Mouse (Mus musculus): ENCODE measurements around the gene BC004004. TPM values are rescaled to one million over a fixed set of nuclear protein-coding genes. Genes with fewer than 3 reads are reported as not detected.

BC004004 gene
- polyA plus RNA-seq, 1 experiment from 2014 or later, result 79.4 TPM

- Histone ChIP-seq H3K4me2 (replicated peaks; ENCODE audit: low read depth, low read length) (peak overlapping the region; percentile 57), H3K4me1 (replicated peaks; ENCODE audit: control insufficient read depth, insufficient read depth, low read length) (peaks cover 11% of the 10 kb centered on the region; the same call in 1 of the 2 replicates), H3K27me3 (ENCODE audit: control insufficient read depth, insufficient read depth, low read length) (peaks cover 10% of the 10 kb centered on the region), H3K27ac (ENCODE audit: low read depth, low read length) (peak overlapping the region; percentile 65), H3K36me3 (ENCODE audit: control insufficient read depth, insufficient read depth, low read length) (peaks cover 2% of the 10 kb centered on the region; the same call in 1 of the 2 replicates), H3K9me3 (ENCODE audit: control insufficient read depth, low read length) (no peaks in the 10 kb centered on the region), H3K4me3 (ENCODE audit: low read depth, low read length) (peak overlapping the region; percentile 26), H3K9ac (ENCODE audit: low read depth, low read length) (peak overlapping the region; percentile 57)
- WGBS, result 8% methylated on average over 52 of the region's 52 CpGs
- DNase-seq (ENCODE audit: low spot score) (peak; percentile 73), ATAC-seq (ENCODE audit: low FRiP score) (peak; percentile 74)
Observed at GRCm38 (mm10) chr17:29326531-29327529, 58.2 kb downstream of the BC004004 start.

- ATAC-seq (ENCODE audit: low FRiP score) (no peak), DNase-seq (ENCODE audit: low spot score) (no peak)
- H3K27ac ChIP-seq (ENCODE audit: low read depth, low read length), result no peak overlapping the region
- peak overlapping the region; percentile 29; the same call in 1 of the 2 replicates for H3K9ac ChIP-seq (ENCODE audit: low read depth, low read length)
- peaks cover 1% of the 10 kb centered on the region for H3K27me3 ChIP-seq (ENCODE audit: control insufficient read depth, insufficient read depth, low read length)
- no peak overlapping the region for H3K4me3 ChIP-seq (ENCODE audit: low read depth, low read length)
- H3K4me1 ChIP-seq (replicated peaks; ENCODE audit: control insufficient read depth, insufficient read depth, low read length), result peaks cover 9% of the 10 kb centered on the region; the same call in 1 of the 2 replicates
- no peaks in the 10 kb centered on the region for H3K9me3 ChIP-seq (ENCODE audit: control insufficient read depth, low read length)
- WGBS, result 79% methylated on average over 9 of the region's 9 CpGs
- H3K4me2 ChIP-seq (replicated peaks; ENCODE audit: low read depth, low read length), result no peak overlapping the region
- peaks cover 5% of the 10 kb centered on the region; the same call in 1 of the 2 replicates for H3K36me3 ChIP-seq (ENCODE audit: control insufficient read depth, insufficient read depth, low read length)
Observed at GRCm38 (mm10) chr17:29327691-29328090, 59.1 kb downstream of the BC004004 start.

- no peak overlapping the region for H3K4me3 ChIP-seq (ENCODE audit: low read depth, low read length)
- peaks cover 9% of the 10 kb centered on the region; the same call in 1 of the 2 replicates for H3K4me1 ChIP-seq (replicated peaks; ENCODE audit: control insufficient read depth, insufficient read depth, low read length)
- H3K27me3 ChIP-seq (ENCODE audit: control insufficient read depth, insufficient read depth, low read length), result no peaks in the 10 kb centered on the region
- ATAC-seq (ENCODE audit: low FRiP score) (no peak), DNase-seq (ENCODE audit: low spot score) (no peak)
- H3K9me3 ChIP-seq (ENCODE audit: control insufficient read depth, low read length), result no peaks in the 10 kb centered on the region
- 86% methylated on average over 3 of the region's 3 CpGs for WGBS
- H3K27ac ChIP-seq (ENCODE audit: low read depth, low read length), result no peak overlapping the region
- peaks cover 8% of the 10 kb centered on the region; the same call in 1 of the 2 replicates for H3K36me3 ChIP-seq (ENCODE audit: control insufficient read depth, insufficient read depth, low read length)
- no peak overlapping the region for H3K9ac ChIP-seq (ENCODE audit: low read depth, low read length)
- no peak overlapping the region for H3K4me2 ChIP-seq (replicated peaks; ENCODE audit: low read depth, low read length)
Observed at GRCm38 (mm10) chr17:29330221-29330620, 61.6 kb downstream of the BC004004 start.

- no peak for DNase-seq (ENCODE audit: low spot score)
- H3K4me1 ChIP-seq (replicated peaks; ENCODE audit: control insufficient read depth, insufficient read depth, low read length), result peaks cover 9% of the 10 kb centered on the region; the same call in 1 of the 2 replicates
- H3K9ac ChIP-seq (ENCODE audit: low read depth, low read length), result no peak overlapping the region
- H3K4me3 ChIP-seq (ENCODE audit: low read depth, low read length), result no peak overlapping the region
- no peak for ATAC-seq (ENCODE audit: low FRiP score)
- no peak overlapping the region for H3K4me2 ChIP-seq (replicated peaks; ENCODE audit: low read depth, low read length)
- H3K27me3 ChIP-seq (ENCODE audit: control insufficient read depth, insufficient read depth, low read length), result no peaks in the 10 kb centered on the region
- H3K36me3 ChIP-seq (ENCODE audit: control insufficient read depth, insufficient read depth, low read length), result peaks cover 8% of the 10 kb centered on the region; the same call in 1 of the 2 replicates
- 38% methylated on average over 5 of the region's 5 CpGs for WGBS
- peak overlapping the region; percentile 47; the same call in 1 of the 2 replicates for H3K27ac ChIP-seq (ENCODE audit: low read depth, low read length)
- H3K9me3 ChIP-seq (ENCODE audit: control insufficient read depth, low read length), result no peaks in the 10 kb centered on the region
Observed at GRCm38 (mm10) chr17:29330671-29331410, 62.3 kb downstream of the BC004004 start.

GRCm38 (mm10) chr17:29332186-29332685 is 63.6 kb downstream of the BC004004 start:
- 83% methylated on average over 4 of the region's 4 CpGs for WGBS
- Histone ChIP-seq H3K4me3 (ENCODE audit: low read depth, low read length) (no peak overlapping the region), H3K27ac (ENCODE audit: low read depth, low read length) (no peak overlapping the region), H3K4me2 (replicated peaks; ENCODE audit: low read depth, low read length) (no peak overlapping the region), H3K9me3 (ENCODE audit: control insufficient read depth, low read length) (no peaks in the 10 kb centered on the region), H3K4me1 (replicated peaks; ENCODE audit: control insufficient read depth, insufficient read depth, low read length) (peaks cover under 1% of the 10 kb centered on the region; the same call in 1 of the 2 replicates), H3K27me3 (ENCODE audit: control insufficient read depth, insufficient read depth, low read length) (no peaks in the 10 kb centered on the region), H3K9ac (ENCODE audit: low read depth, low read length) (no peak overlapping the region), H3K36me3 (ENCODE audit: control insufficient read depth, insufficient read depth, low read length) (peaks cover 12% of the 10 kb centered on the region; the same call in 1 of the 2 replicates)
- no peak for DNase-seq (ENCODE audit: low spot score)
- ATAC-seq (ENCODE audit: low FRiP score), result no peak

GRCm38 (mm10) chr17:29336266-29336990 is 67.8 kb downstream of the BC004004 start:
- Histone ChIP-seq H3K4me3 (ENCODE audit: low read depth, low read length) (no peak overlapping the region), H3K9ac (ENCODE audit: low read depth, low read length) (no peak overlapping the region), H3K4me2 (replicated peaks; ENCODE audit: low read depth, low read length) (no peak overlapping the region), H3K9me3 (ENCODE audit: control insufficient read depth, low read length) (no peaks in the 10 kb centered on the region), H3K36me3 (ENCODE audit: control insufficient read depth, insufficient read depth, low read length) (peaks cover 16% of the 10 kb centered on the region; the same call in 1 of the 2 replicates), H3K4me1 (replicated peaks; ENCODE audit: control insufficient read depth, insufficient read depth, low read length) (no peaks in the 10 kb centered on the region; the same call in 1 of the 2 replicates), H3K27me3 (ENCODE audit: control insufficient read depth, insufficient read depth, low read length) (no peaks in the 10 kb centered on the region), H3K27ac (ENCODE audit: low read depth, low read length) (no peak overlapping the region)
- ATAC-seq (ENCODE audit: low FRiP score) (no peak), DNase-seq (ENCODE audit: low spot score) (no peak)
- WGBS, result 91% methylated on average over 19 of the region's 19 CpGs

GRCm38 (mm10) chr17:29337979-29338823 is 69.6 kb downstream of the BC004004 start:
- Histone ChIP-seq H3K9ac (ENCODE audit: low read depth, low read length) (no peak overlapping the region), H3K27ac (ENCODE audit: low read depth, low read length) (no peak overlapping the region), H3K4me3 (ENCODE audit: low read depth, low read length) (no peak overlapping the region), H3K9me3 (ENCODE audit: control insufficient read depth, low read length) (no peaks in the 10 kb centered on the region), H3K36me3 (ENCODE audit: control insufficient read depth, insufficient read depth, low read length) (peaks cover 15% of the 10 kb centered on the region; the same call in 1 of the 2 replicates), H3K4me1 (replicated peaks; ENCODE audit: control insufficient read depth, insufficient read depth, low read length) (peaks cover 5% of the 10 kb centered on the region; the same call in 1 of the 2 replicates), H3K27me3 (ENCODE audit: control insufficient read depth, insufficient read depth, low read length) (no peaks in the 10 kb centered on the region), H3K4me2 (replicated peaks; ENCODE audit: low read depth, low read length) (no peak overlapping the region)
- no peak for DNase-seq (ENCODE audit: low spot score)
- ATAC-seq (ENCODE audit: low FRiP score), result no peak
- 92% methylated on average over 9 of the region's 9 CpGs for WGBS
